Comparison of ENCODE assay signal across 21 mouse cellular contexts in genomic region chr17:7802483-7802882, GRCm38 (mm10). TPM values are rescaled to one million over a fixed set of nuclear protein-coding genes. Genes with fewer than 3 reads are reported as not detected.
DNase-seq lines count a peak whose midpoint lies in the region; ATAC-seq lines count a peak whose summit lies in the region.
"Had no signal": no experiment of that assay in that cellular context is flagged by ENCODE, and none has a peak within 500 bp of the region (broad histone marks: within the 10 kb centered on the region; RNA-seq: fewer than 3 reads in every experiment).

No protein-coding gene starts in this region.

- DNase-seq in adrenal gland, postnatal 14 days, result peak; percentile 11
- DNase-seq in adrenal gland, adult 2 months, result no peak
- DNase-seq in gastrocnemius, postnatal 14 days, result peak; percentile 18
- DNase-seq in gastrocnemius, postnatal 25 days, result no peak
- DNase-seq in limb, embryonic 10.5 days (ENCODE audit: low spot score), result no peak
- peak; percentile 58 for DNase-seq in fibroblast of lung, adult 2 months (ENCODE audit: low read depth)
- no peak for DNase-seq in retina, embryonic 14.5 days (ENCODE audit: low spot score)
- DNase-seq: adrenal gland, postnatal 36 days; B cell, adult 2 months had no signal

- H3K9me3 ChIP-seq in limb, embryonic 13.5 days, result no peaks in the 10 kb centered on the region
- H3K9me3 ChIP-seq in limb, embryonic 10.5 days (replicated peaks), result no peaks in the 10 kb centered on the region
- H3K9me3 ChIP-seq: forebrain, embryonic 10.5 days; heart, embryonic 12.5 days; hindbrain, embryonic 10.5 days; intestine, embryonic 15.5 days had no signal

- intact Hi-C loops in gastrocnemius, postnatal 14 days (cut with DNase I; ENCODE audit: low total_unique reads), result no loop called here

- WGBS in limb, embryonic 13.5 days, result 74% methylated on average over 9 of the region's 9 CpGs
- WGBS in limb, embryonic 10.5 days, result 88% methylated on average over 9 of the region's 9 CpGs

- H3K27ac ChIP-seq in limb, embryonic 13.5 days, result 0 out of 2 replicates have a peak overlapping the region, but pooled peaks have one; percentile 44
- no peak overlapping the region for H3K27ac ChIP-seq in limb, embryonic 10.5 days
- H3K27ac ChIP-seq: forebrain, embryonic 10.5 days; hindbrain, embryonic 10.5 days; hindbrain, embryonic 14.5 days; intestine, embryonic 15.5 days had no signal

- no peaks in the 10 kb centered on the region for H3K36me3 ChIP-seq in limb, embryonic 13.5 days
- H3K36me3 ChIP-seq in limb, embryonic 10.5 days, result no peaks in the 10 kb centered on the region
- H3K36me3 ChIP-seq: forebrain, embryonic 10.5 days; G1E; heart, embryonic 12.5 days; hindbrain, embryonic 10.5 days; intestine, embryonic 15.5 days had no signal

- H3K27me3 ChIP-seq in limb, embryonic 13.5 days, result no peaks in the 10 kb centered on the region
- H3K27me3 ChIP-seq in limb, embryonic 10.5 days (ENCODE audit: low read depth, poor library complexity, severe bottlenecking), result no peaks in the 10 kb centered on the region
- H3K27me3 ChIP-seq: heart, embryonic 12.5 days; intestine, embryonic 15.5 days; Patski had no signal

- no peak for ATAC-seq in limb, embryonic 13.5 days (ENCODE audit: low FRiP score, low read depth)
- ATAC-seq: activated CD4-positive, CD25-positive, alpha-beta regulatory T cell, adult 4 months; CD4-positive, CD25-positive, alpha-beta regulatory T cell, adult 4 months; forebrain, embryonic 14.5 days; intestine, embryonic 15.5 days; Patski had no signal

- H3K4me2 ChIP-seq in limb, embryonic 13.5 days (replicated peaks), result no peak overlapping the region; the same call in 1 of the 2 replicates
- H3K4me2 ChIP-seq: heart, embryonic 12.5 days; hindbrain, embryonic 14.5 days; intestine, embryonic 15.5 days had no signal

- no peak overlapping the region for H3K4me3 ChIP-seq in limb, embryonic 13.5 days
- H3K4me3 ChIP-seq in limb, embryonic 10.5 days, result no peak overlapping the region
- H3K4me3 ChIP-seq: forebrain, embryonic 10.5 days; heart, embryonic 12.5 days; hindbrain, embryonic 10.5 days; intestine, embryonic 15.5 days had no signal

- H3K9ac ChIP-seq in limb, embryonic 13.5 days, result no peak overlapping the region
- H3K9ac ChIP-seq: heart, embryonic 12.5 days; hindbrain, embryonic 14.5 days; intestine, embryonic 15.5 days had no signal

- 0 out of 2 replicates have a peak, but pooled peaks cover 6% of the 10 kb centered on the region for H3K4me1 ChIP-seq in limb, embryonic 13.5 days
- 0 out of 2 replicates have a peak, but pooled peaks cover 4% of the 10 kb centered on the region for H3K4me1 ChIP-seq in limb, embryonic 10.5 days
- H3K4me1 ChIP-seq: forebrain, embryonic 10.5 days; heart, embryonic 12.5 days; intestine, embryonic 15.5 days had no signal

RNA-seq across cellular contexts. Expression of gene Fndc1, which starts 24.6 kb away (rescaled TPM):
- 17.6 and 17.9 TPM in 2 replicates for total RNA-seq in adrenal gland, postnatal 14 days (2021)
- total RNA-seq in adrenal gland, adult 2 months (2021), result 10 to 100 TPM in 1 of 2 experiments, 1 to 10 TPM in 1; 4.7 to 11.4 TPM
- polyA plus RNA-seq in adrenal gland, adult 2 months (2012; rRNA removed), result 7.6 and 9.0 TPM in 2 replicates
- 100 to 1,000 TPM in 1 of 2 experiments, 10 to 100 TPM in 1; 88.5 to 107 TPM for total RNA-seq in gastrocnemius, postnatal 14 days (2021)
- 10 to 100 TPM; 46.0 to 52.2 TPM for total RNA-seq in gastrocnemius, postnatal 25 days (2021)
- polyA plus RNA-seq in limb, embryonic 13.5 days (2015; fragmentation: Nextera tagmentation; extraction: Ambion mirVana), result 25.9 and 32.1 TPM in 2 replicates
- polyA plus RNA-seq in limb, embryonic 10.5 days (2016; fragmentation: Nextera tagmentation; extraction: Ambion mirVana), result 0.30 and 0.55 TPM in 2 replicates
- total RNA-seq: granulocyte monocyte progenitor cell, adult 5-6 weeks had no signal
- polyA plus RNA-seq: CD4-positive, CD25-positive, alpha-beta regulatory T cell, adult 4 months; G1E had no signal

Comparison
In these comparisons a context has a peak if more than half of its experiments do, and no peak if none do; other contexts are left out.
1. DNase-seq: peak in adrenal gland, postnatal 14 days (single experiment), gastrocnemius, postnatal 14 days (single experiment) and fibroblast of lung, adult 2 months (single experiment); none in adrenal gland, adult 2 months (single experiment), gastrocnemius, postnatal 25 days (single experiment), limb, embryonic 10.5 days (single experiment) and retina, embryonic 14.5 days (single experiment).